Mouse (Mus musculus) liver, embryonic 11.5 days (tissue): Measurements from ENCODE around the gene Adgrg4. TPM values are rescaled to one million over a fixed set of nuclear protein-coding genes. Genes with fewer than 3 reads are reported as not detected.

Source experiments
- polyA plus RNA-seq: library from polyadenylated mRNA; unstranded; fragments of >200 nt; fragmentation: Nextera tagmentation; extraction: Ambion mirVana; gene quantifications from 2 replicates; pipeline ENCODE4 v1.2.1, GENCODE M21; 2014

Gene Adgrg4
- polyA plus RNA-seq, 1 experiment from 2014 or later = not detected

Other genes starting within 250 kb of the Adgrg4 start
- gene Fhl1, start 138.4 kb upstream of the Adgrg4 start, polyA plus RNA-seq = 17.2 and 19.7 TPM in 2 replicates
- 1.4 and 1.5 TPM in 2 replicates for gene Map7d3, start 47.8 kb upstream of the Adgrg4 start, polyA plus RNA-seq
- gene Brs3, start 172.9 kb downstream of the Adgrg4 start, polyA plus RNA-seq = not detected in 2 replicates
- gene Htatsf1, start 183.4 kb downstream of the Adgrg4 start, polyA plus RNA-seq = 50.6 and 55.4 TPM in 2 replicates
- not detected in 2 replicates for gene Vgll1, start 217.9 kb downstream of the Adgrg4 start, polyA plus RNA-seq